8 mouse cellular contexts compared by ENCODE assay signal in genomic region chr15:81104585-81105259, GRCm38 (mm10).
A peak's percentile ranks its signal among the peaks of the same experiment; 100 is the strongest.
DNase-seq lines count a peak whose midpoint lies in the region; ATAC-seq and TF ChIP-seq lines count a peak whose summit lies in the region.

No protein-coding gene starts in this region.

- peak overlapping the region; percentile 30 for H3K4me3 ChIP-seq in liver, embryonic 13.5 days (replicated peaks)
- H3K4me3 ChIP-seq in olfactory bulb, adult 2 months (ENCODE audit: insufficient read depth, low read depth, low read length): peak overlapping the region; percentile 51

- DNase-seq in adrenal gland, adult 2 months: peak; percentile 16
- no peak for DNase-seq in adrenal gland, adult 18-20 months (ENCODE audit: low spot score in 2 of 2)
- peak; percentile 67 for DNase-seq in 416B (ENCODE audit: low read depth)
- DNase-seq in embryo, embryonic 11 days: peak; percentile 43
- DNase-seq in heart, postnatal 4 days: peak; percentile 18
- peak; percentile 22 for DNase-seq in liver, embryonic 13.5 days
- no peak for DNase-seq in cerebellum, adult 11 months

- no peaks in the 10 kb centered on the region for H3K27me3 ChIP-seq in liver, embryonic 13.5 days

- no peak overlapping the region for H3K9ac ChIP-seq in liver, embryonic 13.5 days

- no peak for TF ChIP-seq POLR2A in olfactory bulb, adult 2 months (IDR thresholded peaks at IDR 0.05; ENCODE audit: insufficient read depth, low read depth, low read length)

- no peaks in the 10 kb centered on the region for H3K9me3 ChIP-seq in liver, embryonic 13.5 days (replicated peaks)

- WGBS in liver, embryonic 13.5 days (ENCODE audit: insufficient replicate concordance): 29% methylated on average over 13 of the region's 13 CpGs
- WGBS in olfactory bulb, adult 2 months: 17% methylated on average over 13 of the region's 13 CpGs

- no peaks in the 10 kb centered on the region for H3K36me3 ChIP-seq in liver, embryonic 13.5 days

- TF ChIP-seq CTCF in olfactory bulb, adult 2 months (IDR thresholded peaks at IDR 0.05; ENCODE audit: insufficient read depth, low read depth, low read length): no peak

- peaks cover 25% of the 10 kb centered on the region for H3K4me1 ChIP-seq in liver, embryonic 13.5 days (replicated peaks)
- H3K4me1 ChIP-seq in olfactory bulb, adult 2 months (ENCODE audit: control insufficient read depth, insufficient read depth, low read length): peaks cover 10% of the 10 kb centered on the region; the same call in 1 of the 2 replicates

- H3K27ac ChIP-seq in liver, embryonic 13.5 days: no peak overlapping the region
- peak overlapping the region; percentile 98 for H3K27ac ChIP-seq in olfactory bulb, adult 2 months (ENCODE audit: insufficient read depth, low read depth, low read length)

- ATAC-seq in liver, embryonic 13.5 days (ENCODE audit: low read depth): peak; percentile 61

- peak overlapping the region; percentile 42 for H3K4me2 ChIP-seq in liver, embryonic 13.5 days

Comparison
In these comparisons a context has a peak if more than half of its experiments do, and no peak if none do; other contexts are left out.
1. DNase-seq: peak in adrenal gland, adult 2 months (single experiment), 416B (single experiment), embryo, embryonic 11 days (single experiment), heart, postnatal 4 days (single experiment) and liver, embryonic 13.5 days (single experiment); none in adrenal gland, adult 18-20 months (0 of 2) and cerebellum, adult 11 months (single experiment).